Mouse (Mus musculus) limb, embryonic 11.5 days (tissue): Measurements from ENCODE around the gene Esrp2. TPM values are rescaled to one million over a fixed set of nuclear protein-coding genes. Genes with fewer than 3 reads are reported as not detected.

Source experiments
- ATAC-seq: fragments of 200-750 bp; cut with Nextera tagmentation; 2 replicates; pipeline ENCODE4 v1.8.0; 2017; ENCODE audit warnings: low read depth; ENCODE audit not compliant: insufficient number of reproducible peaks, low FRiP score, low TSS enrichment
- DNase-seq: peaks from one replicate; pipeline ENCODE4 v3.0.0-alpha.2; 2015; ENCODE audit warnings: low spot score
- H3K27ac ChIP-seq: fragments of 300-500 bp; sonication (generic); replicated peaks from 2 replicates; pipeline ENCODE4 v1.5.1; 2014; ENCODE audit warnings: low read depth, mild to moderate bottlenecking, low read length
- H3K27me3 ChIP-seq: fragments of 300-500 bp; sonication (generic); 2 replicates; pipeline ENCODE4 v1.6.1; 2014; ENCODE audit warnings: mild to moderate bottlenecking, low read length, mixed read lengths; ENCODE audit not compliant: control insufficient read depth, insufficient read depth
- H3K36me3 ChIP-seq: fragments of 300-500 bp; sonication (generic); 2 replicates; pipeline ENCODE4 v1.6.1; 2014; ENCODE audit warnings: mild to moderate bottlenecking, low read length, moderate library complexity, mixed read lengths; ENCODE audit not compliant: control insufficient read depth, insufficient read depth
- H3K4me1 ChIP-seq: fragments of 300-500 bp; sonication (generic); 2 replicates; pipeline ENCODE4 v1.6.1; 2014; ENCODE audit warnings: low read length, mixed read lengths; ENCODE audit not compliant: control insufficient read depth, insufficient read depth
- H3K4me2 ChIP-seq: fragments of 300-500 bp; sonication (generic); 2 replicates; pipeline ENCODE4 v1.6.1; 2014; ENCODE audit warnings: low read depth, mild to moderate bottlenecking, moderate library complexity; ENCODE audit not compliant: severe bottlenecking
- H3K4me3 ChIP-seq: fragments of 300-500 bp; sonication (generic); 2 replicates; pipeline ENCODE4 v1.5.1; 2014; ENCODE audit warnings: low read depth, low read length
- H3K9ac ChIP-seq: fragments of 300-500 bp; sonication (generic); 2 replicates; pipeline ENCODE4 v1.6.1; 2014; ENCODE audit warnings: mild to moderate bottlenecking, low read length
- H3K9me3 ChIP-seq: fragments of 300-500 bp; sonication (generic); 2 replicates; pipeline ENCODE4 v1.6.1; 2016; ENCODE audit warnings: low read length; ENCODE audit not compliant: control insufficient read depth
- WGBS: fragments of 180-500 bp; shearing (Covaris S2); extraction: QIAGEN DNeasy Blood & Tissue Kit; methylation state at CpG from one replicate; pipeline ENCODE4 v1.1.7; 2014; 5-methylcytosine and 5-hydroxymethylcytosine counted together
- polyA plus RNA-seq: library from polyadenylated mRNA; unstranded; fragments of >200 nt; fragmentation: Nextera tagmentation; extraction: Ambion mirVana; gene quantifications from 2 replicates; pipeline ENCODE4 v1.2.1, GENCODE M21; 2014

The Esrp2 gene
- polyA plus RNA-seq, 1 experiment from 2014 or later = 4.6 TPM

DNA sequence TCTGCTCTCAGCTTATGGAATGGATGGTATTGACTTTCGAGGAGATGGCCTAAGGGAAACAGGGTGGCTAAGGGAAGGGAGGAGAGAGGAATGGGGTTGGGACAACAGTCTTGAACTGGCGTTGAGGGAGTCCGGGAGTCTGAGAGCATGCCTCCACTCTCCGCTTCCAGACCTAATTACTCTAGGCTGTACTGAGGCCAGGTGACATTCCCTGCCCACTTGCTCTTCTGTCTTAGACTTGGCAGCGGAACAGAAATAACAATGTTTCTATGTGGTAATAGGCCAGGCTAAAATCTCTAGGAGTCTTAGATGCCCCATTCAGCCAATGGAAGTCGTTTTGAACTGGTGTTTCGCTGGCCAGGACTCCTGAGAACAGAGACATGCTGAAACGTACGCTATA is 14.3 kb upstream of the Esrp2 start:
- ATAC-seq = no peak
- H3K4me1 ChIP-seq = 0 out of 2 replicates have a peak, but pooled peaks cover 2% of the 10 kb centered on the region
- H3K27me3 ChIP-seq = no peaks in the 10 kb centered on the region
- H3K4me2 ChIP-seq = peak overlapping the region; percentile 73
- H3K9ac ChIP-seq = peak overlapping the region; percentile 65; the same call in 1 of the 2 replicates
- no peak for DNase-seq
- WGBS = 83% methylated on average over 9 of the region's 9 CpGs
- no peaks in the 10 kb centered on the region for H3K36me3 ChIP-seq
- H3K27ac ChIP-seq = no peak overlapping the region
- peak overlapping the region; percentile 71 for H3K4me3 ChIP-seq
- H3K9me3 ChIP-seq = no peaks in the 10 kb centered on the region

- Histone ChIP-seq H3K4me3 (peak overlapping the region; percentile 71), H3K27me3 (no peaks in the 10 kb centered on the region), H3K4me1 (0 out of 2 replicates have a peak, but pooled peaks cover 2% of the 10 kb centered on the region), H3K36me3 (no peaks in the 10 kb centered on the region), H3K9me3 (no peaks in the 10 kb centered on the region), H3K27ac (no peak overlapping the region), H3K4me2 (peak overlapping the region; percentile 73), H3K9ac (peak overlapping the region; percentile 65)
- 25% methylated on average over 8 of the region's 8 CpGs for WGBS
- DNase-seq (no peak), ATAC-seq (no peak)
Observed at GRCm38 (mm10) chr8:106150653-106151000, 13.9 kb upstream of the Esrp2 start.

DNA sequence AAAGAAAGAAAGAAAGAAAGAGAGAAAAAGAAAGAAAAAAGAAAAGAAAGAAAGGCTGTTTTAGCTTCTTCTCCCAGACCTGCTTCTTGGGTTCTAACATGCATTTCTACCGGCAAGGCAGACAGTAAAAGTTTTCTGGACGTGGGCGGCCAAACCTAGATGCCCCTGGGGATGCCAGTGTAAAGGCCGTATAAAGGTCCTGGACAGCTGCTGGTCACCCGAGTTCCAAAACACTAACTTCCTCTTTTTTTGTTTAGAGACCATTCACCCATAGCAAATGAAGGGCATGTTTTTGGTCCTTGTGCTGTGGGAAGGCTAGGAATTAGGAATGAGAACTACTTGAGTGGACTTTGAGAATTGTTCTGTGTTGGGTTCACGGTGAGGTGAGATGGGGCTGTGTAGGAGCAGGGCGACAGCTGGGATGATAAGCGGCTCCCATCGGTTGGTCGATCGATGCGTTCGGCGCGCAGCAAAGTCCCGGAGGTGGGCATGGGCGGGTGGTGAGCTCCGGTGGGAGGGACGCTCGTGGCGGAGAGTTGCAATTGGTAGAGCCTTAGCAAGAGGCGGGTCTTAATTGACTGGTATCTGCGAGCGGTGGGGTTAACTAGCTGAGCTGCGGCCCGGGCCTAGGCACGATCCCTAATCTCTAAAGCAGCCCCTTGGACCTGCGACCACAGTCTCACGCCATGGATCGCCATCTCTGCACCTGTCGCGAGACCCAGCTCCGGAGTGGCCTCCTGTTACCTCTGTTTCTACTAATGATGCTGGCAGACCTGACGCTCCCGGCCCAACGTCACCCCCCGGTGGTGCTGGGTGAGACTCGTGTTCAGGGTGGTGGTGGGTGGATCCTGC is 13.3 kb upstream of the Esrp2 start, which contains the start of gene Pla2g15:
Gene Pla2g15, plus strand, starts transcription at position 599 of the 852 bp plus-strand sequence.
- Histone ChIP-seq H3K9ac (peak within 1 kb of the TSS; percentile 65), H3K4me3 (peak within 1 kb of the TSS; percentile 71), H3K36me3 (no peaks in the 10 kb centered on the region), H3K4me1 (0 out of 2 replicates have a peak, but pooled peaks cover 2% of the 10 kb centered on the region), H3K27ac (no peak within 1 kb of the TSS), H3K27me3 (no peaks in the 10 kb centered on the region), H3K4me2 (peak within 1 kb of the TSS; percentile 73), H3K9me3 (no peaks in the 10 kb centered on the region)
- ATAC-seq (peak; percentile 92), DNase-seq (peak; percentile 94)
- WGBS = 4% methylated on average over 38 of the region's 38 CpGs

- Histone ChIP-seq H3K4me3 (no peak overlapping the region), H3K27me3 (no peaks in the 10 kb centered on the region), H3K27ac (no peak overlapping the region), H3K9ac (no peak overlapping the region), H3K9me3 (no peaks in the 10 kb centered on the region), H3K36me3 (no peaks in the 10 kb centered on the region), H3K4me1 (0 out of 2 replicates have a peak, but pooled peaks cover 2% of the 10 kb centered on the region), H3K4me2 (no peak overlapping the region)
- DNase-seq (no peak), ATAC-seq (no peak)
- WGBS = 94% methylated on average over 6 of the region's 6 CpGs
Observed at GRCm38 (mm10) chr8:106149025-106149424, 12.3 kb upstream of the Esrp2 start.

GRCm38 (mm10) chr8:106147868-106148565 is 11.2 kb upstream of the Esrp2 start:
- H3K36me3 ChIP-seq = no peaks in the 10 kb centered on the region
- no peak for ATAC-seq
- 0 out of 2 replicates have a peak, but pooled peaks cover 2% of the 10 kb centered on the region for H3K4me1 ChIP-seq
- no peaks in the 10 kb centered on the region for H3K27me3 ChIP-seq
- no peak overlapping the region for H3K4me3 ChIP-seq
- H3K9ac ChIP-seq = no peak overlapping the region
- H3K9me3 ChIP-seq = no peaks in the 10 kb centered on the region
- no peak overlapping the region for H3K27ac ChIP-seq
- H3K4me2 ChIP-seq = no peak overlapping the region
- no peak for DNase-seq
- WGBS = 90% methylated on average over 6 of the region's 6 CpGs

GRCm38 (mm10) chr8:106146014-106146413 is 9.2 kb upstream of the Esrp2 start:
- Histone ChIP-seq H3K36me3 (no peaks in the 10 kb centered on the region), H3K4me1 (0 out of 2 replicates have a peak, but pooled peaks cover under 1% of the 10 kb centered on the region), H3K9me3 (no peaks in the 10 kb centered on the region), H3K9ac (no peak overlapping the region), H3K4me3 (no peak overlapping the region), H3K27ac (no peak overlapping the region), H3K27me3 (no peaks in the 10 kb centered on the region), H3K4me2 (no peak overlapping the region)
- ATAC-seq (no peak), DNase-seq (no peak)
- 90% methylated on average over 4 of the region's 4 CpGs for WGBS

GRCm38 (mm10) chr8:106145331-106145730 is 8.6 kb upstream of the Esrp2 start:
- H3K4me2 ChIP-seq = no peak overlapping the region
- WGBS = 92% methylated on average over 2 of the region's 2 CpGs
- H3K36me3 ChIP-seq = no peaks in the 10 kb centered on the region
- no peak overlapping the region for H3K27ac ChIP-seq
- H3K9ac ChIP-seq = no peak overlapping the region
- ATAC-seq = no peak
- no peak for DNase-seq
- H3K9me3 ChIP-seq = no peaks in the 10 kb centered on the region
- H3K27me3 ChIP-seq = no peaks in the 10 kb centered on the region
- no peak overlapping the region for H3K4me3 ChIP-seq
- H3K4me1 ChIP-seq = no peaks in the 10 kb centered on the region

- no peak overlapping the region for H3K27ac ChIP-seq
- ATAC-seq (no peak), DNase-seq (peak; percentile 90)
- H3K27me3 ChIP-seq = peaks cover 22% of the 10 kb centered on the region
- no peak overlapping the region for H3K9ac ChIP-seq
- no peak overlapping the region for H3K4me3 ChIP-seq
- H3K4me1 ChIP-seq = peaks cover 15% of the 10 kb centered on the region
- H3K4me2 ChIP-seq = no peak overlapping the region
- no peaks in the 10 kb centered on the region for H3K36me3 ChIP-seq
- H3K9me3 ChIP-seq = no peaks in the 10 kb centered on the region
- 20% methylated on average over 13 of the region's 13 CpGs for WGBS
Observed at GRCm38 (mm10) chr8:106140769-106141168, 4.0 kb upstream of the Esrp2 start.
